Mouse (Mus musculus): ENCODE measurements around the gene Zfyve27. TPM values are rescaled to one million over a fixed set of nuclear protein-coding genes. Genes with fewer than 3 reads are reported as not detected.
A peak's percentile ranks its signal among the peaks of the same experiment; 100 is the strongest.

Gene Zfyve27
- polyA plus RNA-seq, 1 experiment from 2014 or later = 29.3 TPM

DNA sequence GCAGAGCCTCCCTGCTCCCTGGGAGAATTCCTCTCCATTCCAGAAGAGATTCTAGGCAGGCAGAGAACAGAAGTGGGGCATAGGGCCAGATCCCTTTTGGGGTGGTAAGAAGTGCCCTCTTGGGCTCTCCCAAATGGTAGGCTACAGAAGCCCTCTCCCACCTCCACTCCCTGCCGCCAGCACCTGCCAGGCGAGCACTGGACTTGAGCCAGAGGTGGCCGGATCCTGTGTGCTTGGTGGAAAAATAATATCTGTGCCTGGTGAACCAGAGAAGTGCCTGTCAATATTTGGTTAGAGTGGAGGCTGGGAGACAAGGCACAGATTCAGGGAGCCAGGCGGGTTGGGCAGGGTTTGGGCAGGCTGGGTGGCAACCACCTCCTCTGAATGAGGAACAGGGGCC is 32.6 kb downstream of the Zfyve27 start:
- Histone ChIP-seq H3K9ac (no peak overlapping the region), H3K27me3 (peaks cover 47% of the 10 kb centered on the region), H3K36me3 (peaks cover 11% of the 10 kb centered on the region), H3K4me2 (replicated peaks) (no peak overlapping the region), H3K4me3 (no peak overlapping the region), H3K4me1 (peaks cover 23% of the 10 kb centered on the region), H3K27ac (no peak overlapping the region), H3K9me3 (no peaks in the 10 kb centered on the region)
- ATAC-seq (ENCODE audit: low FRiP score, low read depth) = no peak
- WGBS = 79% methylated on average over 4 of the region's 4 CpGs

- ATAC-seq (ENCODE audit: low FRiP score, low read depth) = no peak
- Histone ChIP-seq H3K4me1 (peaks cover 30% of the 10 kb centered on the region), H3K9ac (no peak overlapping the region), H3K27me3 (peaks cover 54% of the 10 kb centered on the region), H3K4me2 (replicated peaks) (no peak overlapping the region), H3K4me3 (no peak overlapping the region), H3K9me3 (no peaks in the 10 kb centered on the region), H3K36me3 (peaks cover 4% of the 10 kb centered on the region; the same call in 1 of the 2 replicates), H3K27ac (no peak overlapping the region)
- 61% methylated on average over 4 of the region's 4 CpGs for WGBS
These were observed 33.3 kb downstream of the Zfyve27 start for GRCm38 (mm10) chr19:42197066-42197465.

DNA sequence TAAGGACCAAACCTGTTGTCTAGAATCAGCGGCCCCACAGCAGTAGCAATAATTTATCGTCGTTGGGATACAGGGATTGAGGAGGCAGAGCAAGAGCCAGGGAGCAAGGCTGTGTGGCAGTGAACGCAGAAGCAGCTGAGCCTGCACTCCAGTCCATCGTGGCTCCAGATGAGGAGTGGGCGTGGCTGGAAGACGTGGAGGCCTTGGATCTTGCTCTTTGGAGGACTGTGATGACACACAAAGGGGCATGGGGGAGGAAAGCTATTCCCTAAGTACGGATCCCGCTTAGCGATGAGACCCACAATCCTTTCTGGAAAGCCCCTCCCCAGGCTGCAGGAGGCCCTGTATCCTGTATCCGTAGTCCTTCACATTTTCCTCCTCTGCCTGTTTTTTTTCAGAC is 34.3 kb downstream of the Zfyve27 start:
- H3K4me3 ChIP-seq = no peak overlapping the region
- no peak for ATAC-seq (ENCODE audit: low FRiP score, low read depth)
- H3K27me3 ChIP-seq = peaks cover 63% of the 10 kb centered on the region
- H3K9me3 ChIP-seq = 0 out of 2 replicates have a peak, but pooled peaks cover 4% of the 10 kb centered on the region
- H3K36me3 ChIP-seq = no peaks in the 10 kb centered on the region
- peaks cover 28% of the 10 kb centered on the region for H3K4me1 ChIP-seq
- H3K4me2 ChIP-seq (replicated peaks) = no peak overlapping the region
- H3K9ac ChIP-seq = no peak overlapping the region
- WGBS = 52% methylated on average over 11 of the region's 11 CpGs
- H3K27ac ChIP-seq = no peak overlapping the region

- Histone ChIP-seq H3K4me1 (peaks cover 24% of the 10 kb centered on the region), H3K9me3 (0 out of 2 replicates have a peak, but pooled peaks cover 4% of the 10 kb centered on the region), H3K9ac (peak within 1 kb of the TSS; percentile 43; the same call in 1 of the 2 replicates), H3K4me2 (replicated peaks) (peak within 1 kb of the TSS; percentile 61), H3K36me3 (no peaks in the 10 kb centered on the region), H3K27ac (no peak within 1 kb of the TSS), H3K4me3 (peak within 1 kb of the TSS; percentile 39), H3K27me3 (peaks cover 88% of the 10 kb centered on the region)
- ATAC-seq (ENCODE audit: low FRiP score, low read depth) = no peak
- WGBS = 1% methylated on average over 59 of the region's 60 CpGs
These were observed 38.1 kb downstream of the Zfyve27 start, which contains the start of gene Sfrp5 for GRCm38 (mm10) chr19:42201696-42202381. Gene Sfrp5 (minus strand): TSS chr19:42202252.

DNA sequence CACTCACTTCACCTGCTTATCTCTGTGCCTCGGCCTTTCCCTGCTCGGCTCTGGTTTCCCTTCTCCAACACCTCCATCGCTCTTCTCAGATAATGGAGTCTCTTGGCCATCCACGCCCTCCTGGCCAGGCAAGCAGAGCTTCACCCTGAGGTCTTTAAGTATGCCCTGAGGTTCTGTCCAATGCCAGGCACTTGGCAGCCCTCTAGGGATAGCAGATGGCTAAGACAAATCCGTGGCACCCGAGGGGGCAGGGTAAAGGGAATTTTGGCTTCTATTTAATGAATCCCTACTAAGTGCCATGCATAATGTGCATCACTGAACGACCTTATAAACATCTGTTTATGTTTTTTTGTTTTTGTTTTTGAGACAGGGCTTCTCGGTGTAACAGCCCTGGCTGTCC is 38.7 kb downstream of the Zfyve27 start:
- H3K36me3 ChIP-seq = no peaks in the 10 kb centered on the region
- 36% methylated on average over 8 of the region's 8 CpGs for WGBS
- ATAC-seq (ENCODE audit: low FRiP score, low read depth) = no peak
- 0 out of 2 replicates have a peak, but pooled peaks cover 4% of the 10 kb centered on the region for H3K9me3 ChIP-seq
- H3K4me3 ChIP-seq = peak overlapping the region; percentile 39; the same call in 1 of the 2 replicates
- peaks cover 84% of the 10 kb centered on the region for H3K27me3 ChIP-seq
- peak overlapping the region; percentile 61 for H3K4me2 ChIP-seq (replicated peaks)
- H3K9ac ChIP-seq = no peak overlapping the region
- no peak overlapping the region for H3K27ac ChIP-seq
- peaks cover 19% of the 10 kb centered on the region for H3K4me1 ChIP-seq

DNA sequence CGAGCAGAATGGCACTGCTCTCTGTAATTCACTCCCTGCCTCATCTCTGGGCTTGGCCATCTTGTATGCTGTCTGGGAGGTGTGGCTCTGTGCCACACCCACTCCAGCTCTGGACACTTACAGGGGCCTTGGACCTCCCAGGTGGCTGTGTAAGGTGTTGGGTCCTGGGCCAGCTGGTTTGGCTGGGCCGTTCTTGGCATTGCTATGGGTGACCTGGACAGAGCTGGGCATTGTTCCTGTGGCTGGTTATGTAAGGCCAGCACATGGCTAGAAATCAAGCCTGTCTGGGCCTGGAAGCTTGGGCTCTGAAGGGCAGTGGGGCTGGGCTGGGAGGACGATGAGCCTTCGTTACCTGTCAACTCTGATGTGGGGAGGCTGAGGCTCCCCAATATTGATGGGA is 40.6 kb downstream of the Zfyve27 start:
- WGBS = 71% methylated on average over 4 of the region's 4 CpGs
- Histone ChIP-seq H3K9ac (no peak overlapping the region), H3K27me3 (peaks cover 80% of the 10 kb centered on the region)

DNA sequence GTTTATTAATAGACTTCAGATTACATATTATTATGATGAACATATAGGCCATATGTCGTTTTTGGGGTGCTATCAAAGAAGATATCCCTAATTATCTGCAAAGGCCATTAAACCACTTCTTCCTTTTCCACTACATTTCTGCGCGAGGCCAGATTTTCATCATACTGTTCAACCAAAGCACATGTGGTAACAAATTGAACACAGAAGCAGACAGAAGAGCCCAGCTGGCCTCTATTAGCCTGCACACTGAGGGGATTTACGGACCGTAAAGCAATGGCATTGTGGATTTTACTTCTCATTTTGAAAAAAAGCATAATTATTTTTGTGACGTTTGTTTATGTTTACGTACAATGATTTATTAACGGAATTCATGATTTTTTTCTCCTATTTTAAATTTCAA is 41.5 kb downstream of the Zfyve27 start:
- no peaks in the 10 kb centered on the region for H3K36me3 ChIP-seq
- WGBS = 30% methylated on average over 8 of the region's 8 CpGs
- H3K4me3 ChIP-seq = no peak overlapping the region
- 0 out of 2 replicates have a peak, but pooled peaks cover 4% of the 10 kb centered on the region for H3K9me3 ChIP-seq
- H3K27ac ChIP-seq = no peak overlapping the region
- ATAC-seq (ENCODE audit: low FRiP score, low read depth) = no peak
- no peak overlapping the region for H3K9ac ChIP-seq
- H3K27me3 ChIP-seq = peaks cover 79% of the 10 kb centered on the region
- no peak overlapping the region for H3K4me2 ChIP-seq (replicated peaks)
- H3K4me1 ChIP-seq = peaks cover 19% of the 10 kb centered on the region

More for the DNA sequence above, 40.6 kb downstream of the Zfyve27 start:
- Histone ChIP-seq H3K9me3 (0 out of 2 replicates have a peak, but pooled peaks cover 4% of the 10 kb centered on the region), H3K27ac (no peak overlapping the region), H3K4me2 (replicated peaks) (no peak overlapping the region), H3K36me3 (no peaks in the 10 kb centered on the region), H3K4me3 (no peak overlapping the region), H3K4me1 (peaks cover 19% of the 10 kb centered on the region)
- ATAC-seq (ENCODE audit: low FRiP score, low read depth) = no peak

GRCm38 (mm10) chr19:42209485-42209884 is 45.7 kb downstream of the Zfyve27 start:
- Histone ChIP-seq H3K9ac (no peak overlapping the region), H3K27me3 (peaks cover 41% of the 10 kb centered on the region), H3K4me2 (replicated peaks) (no peak overlapping the region), H3K36me3 (no peaks in the 10 kb centered on the region), H3K4me3 (no peak overlapping the region), H3K4me1 (peaks cover 2% of the 10 kb centered on the region; the same call in 1 of the 2 replicates), H3K9me3 (no peaks in the 10 kb centered on the region), H3K27ac (no peak overlapping the region)
- ATAC-seq (ENCODE audit: low FRiP score, low read depth) = no peak
- 63% methylated on average over 7 of the region's 7 CpGs for WGBS

GRCm38 (mm10) chr19:42209976-42210375 is 46.2 kb downstream of the Zfyve27 start:
- Histone ChIP-seq H3K4me3 (no peak overlapping the region), H3K9me3 (no peaks in the 10 kb centered on the region), H3K27me3 (peaks cover 38% of the 10 kb centered on the region), H3K4me2 (replicated peaks) (no peak overlapping the region), H3K9ac (no peak overlapping the region), H3K27ac (no peak overlapping the region), H3K36me3 (no peaks in the 10 kb centered on the region), H3K4me1 (no peaks in the 10 kb centered on the region)
- 64% methylated on average over 6 of the region's 6 CpGs for WGBS
- ATAC-seq (ENCODE audit: low FRiP score, low read depth) = no peak

DNA sequence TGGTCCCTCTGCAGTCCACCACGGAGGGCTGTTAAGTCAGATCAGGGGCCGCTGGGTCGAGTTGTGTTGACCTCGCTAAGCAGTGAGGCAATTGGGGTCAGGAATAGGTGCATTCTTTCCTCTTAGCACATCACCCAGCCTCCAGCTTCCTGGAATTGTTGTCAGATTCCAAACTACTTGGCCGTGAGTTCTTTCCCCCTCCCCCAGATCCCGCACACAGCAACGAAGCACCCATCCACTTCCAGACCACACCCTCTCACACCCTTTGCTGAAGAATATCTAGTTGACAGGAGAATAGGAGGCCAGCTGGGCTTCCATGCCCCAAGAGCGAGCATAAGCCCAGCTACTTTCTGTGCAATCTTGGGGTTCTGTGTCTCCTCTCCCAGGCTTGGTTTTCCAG is 48.2 kb downstream of the Zfyve27 start:
- H3K4me2 ChIP-seq (replicated peaks) = no peak overlapping the region
- H3K36me3 ChIP-seq = no peaks in the 10 kb centered on the region
- no peak overlapping the region for H3K27ac ChIP-seq
- peaks cover 35% of the 10 kb centered on the region for H3K27me3 ChIP-seq
- no peak overlapping the region for H3K4me3 ChIP-seq
- no peak for ATAC-seq (ENCODE audit: low FRiP score, low read depth)
- no peaks in the 10 kb centered on the region for H3K9me3 ChIP-seq
- H3K4me1 ChIP-seq = no peaks in the 10 kb centered on the region
- 32% methylated on average over 8 of the region's 8 CpGs for WGBS
- H3K9ac ChIP-seq = no peak overlapping the region

- no peak overlapping the region for H3K4me3 ChIP-seq
- H3K4me2 ChIP-seq (replicated peaks) = no peak overlapping the region
- H3K9me3 ChIP-seq = no peaks in the 10 kb centered on the region
- no peaks in the 10 kb centered on the region for H3K36me3 ChIP-seq
- no peak for ATAC-seq (ENCODE audit: low FRiP score, low read depth)
- no peak overlapping the region for H3K9ac ChIP-seq
- no peak overlapping the region for H3K27ac ChIP-seq
- H3K27me3 ChIP-seq = peaks cover 16% of the 10 kb centered on the region
- WGBS = 80% methylated on average over 2 of the region's 2 CpGs
- H3K4me1 ChIP-seq = no peaks in the 10 kb centered on the region
These were observed 50.9 kb downstream of the Zfyve27 start for GRCm38 (mm10) chr19:42214601-42215000.

DNA sequence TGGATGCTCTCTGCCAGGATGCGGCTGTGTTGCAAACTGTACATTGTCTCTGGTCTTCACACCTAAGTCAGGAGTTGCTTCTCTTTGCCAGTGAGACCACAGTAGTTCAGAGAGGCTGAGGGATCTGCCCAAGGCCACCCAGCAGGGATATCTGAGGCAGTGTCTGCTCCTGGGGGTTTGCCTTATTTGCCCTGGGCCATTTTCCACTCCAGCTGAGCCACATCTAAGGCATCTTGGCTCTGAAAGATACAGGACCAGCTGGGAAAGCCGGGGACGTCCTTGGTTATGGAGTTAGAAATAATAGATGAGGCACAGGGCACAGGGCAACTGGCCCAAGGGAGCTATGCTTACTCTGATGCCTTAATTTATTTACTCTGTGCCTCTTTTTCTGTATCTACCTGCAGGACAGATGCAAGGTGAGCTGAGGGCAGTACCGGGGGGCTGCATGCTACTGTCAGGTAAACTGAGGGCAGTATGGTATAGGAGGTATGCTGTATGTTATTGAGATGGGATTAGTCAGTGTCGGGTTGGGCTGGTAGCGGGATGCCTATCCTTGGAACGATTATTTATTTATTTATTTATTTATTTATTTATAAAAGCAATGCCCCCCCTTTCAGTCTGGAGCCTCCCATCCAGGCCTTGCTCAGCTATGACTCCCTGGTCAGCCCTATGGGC is 53.1 kb downstream of the Zfyve27 start:
- Histone ChIP-seq H3K9me3 (no peaks in the 10 kb centered on the region), H3K27ac (no peak overlapping the region), H3K4me1 (no peaks in the 10 kb centered on the region), H3K36me3 (no peaks in the 10 kb centered on the region), H3K4me3 (no peak overlapping the region), H3K9ac (no peak overlapping the region), H3K4me2 (replicated peaks) (no peak overlapping the region), H3K27me3 (peaks cover 6% of the 10 kb centered on the region; the same call in 1 of the 2 replicates)
- no peak for ATAC-seq (ENCODE audit: low FRiP score, low read depth)
- WGBS = 71% methylated on average over 7 of the region's 7 CpGs

Data from limb, embryonic 13.5 days (tissue).